Mouse (Mus musculus): ENCODE measurements around the gene Ank. TPM values are rescaled to one million over a fixed set of nuclear protein-coding genes. Genes with fewer than 3 reads are reported as not detected.

The Ank gene
- polyA plus RNA-seq, 1 experiment: 29.7 TPM

GRCm38 (mm10) chr15:27590812-27591211 lies 124.3 kb downstream of the Ank start:
- WGBS: 98% methylated on average over 9 of the region's 9 CpGs

GRCm38 (mm10) chr15:27592620-27593320 lies 126.3 kb downstream of the Ank start:
- DNase-seq (ENCODE audit: low read depth, low spot score): no peak
- 88% methylated on average over 19 of the region's 19 CpGs for WGBS

More at GRCm38 (mm10) chr15:27590812-27591211, 124.3 kb downstream of the Ank start:
- DNase-seq (ENCODE audit: low read depth, low spot score): no peak

- DNase-seq (ENCODE audit: low read depth, low spot score): no peak
- WGBS: 90% methylated on average over 13 of the region's 13 CpGs
Measured at GRCm38 (mm10) chr15:27593717-27594116, 127.2 kb downstream of the Ank start.

GRCm38 (mm10) chr15:27594973-27595372 lies 128.5 kb downstream of the Ank start:
- 71% methylated on average over 4 of the region's 4 CpGs for WGBS
- no peak for DNase-seq (ENCODE audit: low read depth, low spot score)

GRCm38 (mm10) chr15:27595560-27595959 lies 129.1 kb downstream of the Ank start:
- WGBS: 61% methylated on average over 8 of the region's 8 CpGs
- DNase-seq (ENCODE audit: low read depth, low spot score): no peak

- no peak for DNase-seq (ENCODE audit: low read depth, low spot score)
- WGBS: 47% methylated on average over 3 of the region's 3 CpGs
Measured at GRCm38 (mm10) chr15:27596463-27597140, 130.1 kb downstream of the Ank start.

GRCm38 (mm10) chr15:27597516-27597915 lies 131.0 kb downstream of the Ank start:
- WGBS: 88% methylated on average over 4 of the region's 4 CpGs
- no peak for DNase-seq (ENCODE audit: low read depth, low spot score)

GRCm38 (mm10) chr15:27598786-27599385 lies 132.4 kb downstream of the Ank start:
- 84% methylated on average over 13 of the region's 13 CpGs for WGBS
- DNase-seq (ENCODE audit: low read depth, low spot score): no peak

GRCm38 (mm10) chr15:27600524-27600923 lies 134.0 kb downstream of the Ank start:
- no peak for DNase-seq (ENCODE audit: low read depth, low spot score)
- 69% methylated on average over 5 of the region's 5 CpGs for WGBS

GRCm38 (mm10) chr15:27604558-27604957 lies 138.1 kb downstream of the Ank start:
- WGBS: 63% methylated on average over 3 of the region's 3 CpGs
- DNase-seq (ENCODE audit: low read depth, low spot score): no peak

GRCm38 (mm10) chr15:27605252-27605651 lies 138.8 kb downstream of the Ank start:
- DNase-seq (ENCODE audit: low read depth, low spot score): no peak
- 66% methylated on average over 3 of the region's 3 CpGs for WGBS

- no peak for DNase-seq (ENCODE audit: low read depth, low spot score)
- 71% methylated on average over 4 of the region's 4 CpGs for WGBS
Measured at GRCm38 (mm10) chr15:27609554-27609953, 143.1 kb downstream of the Ank start.

GRCm38 (mm10) chr15:27612533-27613221 lies 146.2 kb downstream of the Ank start:
- WGBS: 40% methylated on average over 6 of the region's 6 CpGs
- no peak for DNase-seq (ENCODE audit: low read depth, low spot score)

GRCm38 (mm10) chr15:27613255-27613654 lies 146.8 kb downstream of the Ank start:
- WGBS: 95% methylated on average over 4 of the region's 4 CpGs
- DNase-seq (ENCODE audit: low read depth, low spot score): no peak

GRCm38 (mm10) chr15:27616159-27616558 lies 149.7 kb downstream of the Ank start:
- no peak for DNase-seq (ENCODE audit: low read depth, low spot score)
- WGBS: 11% methylated on average over 4 of the region's 4 CpGs

- 89% methylated on average over 3 of the region's 3 CpGs for WGBS
- DNase-seq (ENCODE audit: low read depth, low spot score): no peak
Measured at GRCm38 (mm10) chr15:27617227-27617626, 150.8 kb downstream of the Ank start.

- WGBS: 74% methylated on average over 6 of the region's 6 CpGs
Measured at GRCm38 (mm10) chr15:27618778-27619533, 152.5 kb downstream of the Ank start.

GRCm38 (mm10) chr15:27619683-27620082 lies 153.2 kb downstream of the Ank start:
- no peak for DNase-seq (ENCODE audit: low read depth, low spot score)
- 41% methylated on average over 3 of the region's 3 CpGs for WGBS

More at GRCm38 (mm10) chr15:27618778-27619533, 152.5 kb downstream of the Ank start:
- no peak for DNase-seq (ENCODE audit: low read depth, low spot score)

- no peak for DNase-seq (ENCODE audit: low read depth, low spot score)
- 82% methylated on average over 6 of the region's 6 CpGs for WGBS
Measured at GRCm38 (mm10) chr15:27620475-27621185, 154.2 kb downstream of the Ank start.

Measured in large intestine, adult 2 months (tissue).